Mouse (Mus musculus) MEL (cell line): ENCODE data around the gene Dohh.

ENCODE experiments used
- CHD1 ChIP-seq: IDR thresholded peaks from 2 replicates; pipeline ENCODE4 v1.6.1; 2012; ENCODE audit warnings: low read depth, mild to moderate bottlenecking, inconsistent platforms, low read length, improper control_type of control experiment
- CTCF ChIP-seq, 3 experiments: IDR thresholded peaks in 2 of 3; conservative IDR thresholded peaks in 1 of 3; 2 replicates each; pipeline ENCODE4 v1.5.1; 2011 to 2012; ENCODE audit warnings: low read length in 3 of 3, low read depth in 2 of 3, mild to moderate bottlenecking in 2 of 3, improper control_type of control experiment in 1 of 3, inconsistent platforms in 1 of 3, mixed read lengths in 1 of 3, moderate library complexity in 1 of 3; ENCODE audit not compliant: control insufficient read depth in 1 of 3, insufficient read depth in 1 of 3, poor library complexity in 1 of 3, severe bottlenecking in 1 of 3
- EP300 ChIP-seq, 2 experiments: IDR thresholded peaks; 2 replicates each; pipeline ENCODE4 v1.6.1; 2011; ENCODE audit warnings: improper control_type of control experiment in 2 of 2, low read length in 2 of 2, low read depth in 1 of 2, mild to moderate bottlenecking in 1 of 2
- GATA1 ChIP-seq: IDR thresholded peaks from 2 replicates; pipeline ENCODE4 v1.6.1; 2011; ENCODE audit warnings: low read depth, low read length, improper control_type of control experiment
- NELFE ChIP-seq: IDR thresholded peaks from 2 replicates; pipeline ENCODE4 v1.6.1; 2011; ENCODE audit warnings: low read depth, low read length, improper control_type of control experiment
- POLR2A ChIP-seq, 2 experiments: IDR thresholded peaks; 2 replicates each; pipeline ENCODE4 v1.6.1; 2011 to 2012; ENCODE audit warnings: low read length in 2 of 2, mild to moderate bottlenecking in 2 of 2, control low read depth in 1 of 2, improper control_type of control experiment in 1 of 2, low read depth in 1 of 2, moderate library complexity in 1 of 2; ENCODE audit not compliant: control insufficient read depth in 1 of 2, insufficient read depth in 1 of 2, poor library complexity in 1 of 2
- RAD21 ChIP-seq: IDR thresholded peaks from 2 replicates; pipeline ENCODE4 v1.6.1; 2011; ENCODE audit warnings: mild to moderate bottlenecking, low read depth, low read length, improper control_type of control experiment
- SMC3 ChIP-seq: IDR thresholded peaks from 2 replicates; pipeline ENCODE4 v1.6.1; 2011; ENCODE audit warnings: low read depth, low read length, improper control_type of control experiment
- TAL1 ChIP-seq: IDR thresholded peaks from 2 replicates; pipeline ENCODE4 v1.6.1; 2012; ENCODE audit warnings: mild to moderate bottlenecking, inconsistent platforms, low read length, moderate library complexity, mixed read lengths
- TBP ChIP-seq: IDR thresholded peaks from 2 replicates; pipeline ENCODE4 v1.8.0; 2011; ENCODE audit warnings: low read depth, low read length, improper control_type of control experiment
- TCF12 ChIP-seq: IDR thresholded peaks from 2 replicates; pipeline ENCODE4 v1.6.1; 2014; ENCODE audit warnings: low read depth, mild to moderate bottlenecking, inconsistent platforms, low read length, improper control_type of control experiment, moderate library complexity
- USF1 ChIP-seq: IDR thresholded peaks from 2 replicates; pipeline ENCODE4 v1.6.1; 2014; ENCODE audit warnings: low read depth, mild to moderate bottlenecking, inconsistent platforms, low read length, improper control_type of control experiment, moderate library complexity
- ZNF384 ChIP-seq: IDR thresholded peaks from 2 replicates; pipeline ENCODE4 v1.6.1; 2012; ENCODE audit warnings: low read depth, mild to moderate bottlenecking, inconsistent platforms, low read length, improper control_type of control experiment

- TF ChIP-seq TAL1 (no peak), NELFE (no peak), POLR2A (IDR thresholded peaks at IDR 0.05; ENCODE audit: control insufficient read depth in 1 of 2, insufficient read depth in 1 of 2, low read depth in 1 of 2, low read length in 2 of 2, poor library complexity in 1 of 2) (no peak; a peak in 1 of 4 replicates), GATA1 (no peak), RAD21 (no peak), CTCF (IDR thresholded peaks at IDR 0.05 in 2 of 3, conservative IDR thresholded peaks at IDR 0.05 in 1 of 3; ENCODE audit: control insufficient read depth in 1 of 3, insufficient read depth in 1 of 3, low read depth in 2 of 3, low read length in 3 of 3, poor library complexity in 1 of 3, severe bottlenecking in 1 of 3) (no peak), USF1 (no peak), CHD1 (no peak), EP300 (IDR thresholded peaks at IDR 0.05; ENCODE audit: low read depth in 1 of 2, low read length in 2 of 2) (no peak), TCF12 (no peak), ZNF384 (no peak), TBP (no peak), SMC3 (no peak)
Observed at GRCm38 (mm10) chr10:81426081-81426671, 41.9 kb downstream of the Dohh start.
